Mouse (Mus musculus) common myeloid progenitor, adult 5-6 weeks (primary cell): ENCODE data around the gene Olfr601. TPM values are rescaled to one million over a fixed set of nuclear protein-coding genes. Genes with fewer than 3 reads are reported as not detected.
"Not testable (repeated sequence)": the region's sequence is repeated elsewhere in the genome, so short reads cannot be mapped to it uniquely, and the experiment has no call there.

Experiments
- ATAC-seq: replicated peaks from 2 replicates; pipeline ENCODE4 v1.8.0; 2016; ENCODE audit warnings: low read depth, mild to moderate bottlenecking, moderate TSS enrichment, inconsistent platforms; ENCODE audit not compliant: poor library complexity, severe bottlenecking
- total RNA-seq: library from RNA; stranded (forward); fragments of 200-1000, 187-1606 nt; gene quantifications from 2 replicates; pipeline ENCODE4 v1.2.3, GENCODE M21; 2017

The Olfr601 gene
- total RNA-seq = not detected in 2 replicates

- no peak for ATAC-seq
These were observed at the start of gene Olfr601 for GRCm38 (mm10) chr7:103362555-103362954. Gene Olfr601, minus strand, starts transcription at chr7:103362655.

DNA sequence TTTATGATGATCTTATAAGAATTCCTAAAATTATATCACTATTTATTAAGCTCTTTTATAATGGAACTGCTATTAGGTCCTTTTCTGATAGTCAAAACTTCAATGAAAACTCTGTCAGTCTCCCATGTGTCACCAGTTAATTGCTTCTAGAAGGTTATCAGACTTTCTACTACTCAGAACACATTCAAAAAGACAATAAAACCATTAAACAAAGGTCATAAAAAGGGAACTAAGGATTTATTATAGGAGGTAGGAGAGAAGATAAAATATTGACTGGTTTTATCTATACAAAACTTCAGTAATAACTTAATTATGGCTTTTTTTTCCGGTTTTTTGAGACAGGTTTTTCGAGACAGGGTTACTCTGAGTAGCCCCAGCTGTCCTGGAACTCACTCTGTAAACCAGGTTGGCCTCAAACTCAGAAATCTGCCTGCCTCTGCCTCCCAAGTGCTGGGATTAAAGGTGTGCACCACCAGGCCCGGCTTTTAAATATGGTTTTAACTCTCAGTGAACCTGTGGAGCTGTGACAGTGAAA, 44.1 kb upstream of the Olfr601 start:
- ATAC-seq = not testable (repeated sequence)

DNA sequence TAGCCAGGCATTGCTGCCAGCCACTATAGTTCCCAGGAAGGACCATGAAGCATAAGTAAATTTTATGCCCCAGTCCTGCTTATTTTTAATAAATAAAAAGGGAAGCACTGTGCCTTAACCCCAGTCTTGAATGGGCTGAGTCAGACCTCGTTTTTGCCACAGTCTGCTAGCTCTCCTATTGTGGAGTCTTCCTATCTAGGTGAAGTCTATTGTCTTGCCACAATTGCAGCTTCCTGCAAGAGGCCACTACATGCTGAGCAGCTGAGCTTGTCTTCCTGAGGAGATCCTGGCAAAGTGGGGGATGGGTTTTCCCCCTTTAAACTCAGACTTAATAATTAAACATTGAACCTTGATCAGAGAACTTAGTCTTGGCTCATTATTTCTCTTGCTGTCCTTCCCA, 36.5 kb upstream of the Olfr601 start:
- ATAC-seq = no peak

- ATAC-seq = no peak
These were observed 35.3 kb upstream of the Olfr601 start for GRCm38 (mm10) chr7:103397758-103398157.

DNA sequence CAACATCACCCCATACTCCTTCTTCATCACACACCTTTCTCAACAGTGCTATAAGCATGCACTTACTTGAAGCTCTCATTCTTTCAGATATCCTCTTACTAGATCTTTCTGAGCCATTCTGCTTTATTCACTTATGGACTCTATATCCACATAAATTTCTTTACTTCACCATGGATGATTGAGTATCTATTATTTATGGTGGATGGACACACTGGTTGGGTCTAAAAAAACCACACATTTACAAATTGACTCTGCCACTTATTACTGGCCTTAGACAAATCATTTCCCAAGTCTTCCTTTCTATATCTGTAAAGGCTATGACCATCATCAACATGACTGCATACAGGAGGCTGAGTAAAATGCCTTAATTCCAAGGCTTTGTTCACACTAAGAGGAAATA, 23.6 kb upstream of the Olfr601 start, which contains the start of gene Olfr603:
Gene Olfr603 (minus strand): TSS at position 101 of the 400 bp plus-strand sequence.
- no peak for ATAC-seq

GRCm38 (mm10) chr7:103349569-103349968, 12.9 kb downstream of the Olfr601 start, which contains the start of gene Olfr600:
Gene Olfr600, minus strand, starts transcription at chr7:103349669.
- no peak for ATAC-seq

GRCm38 (mm10) chr7:103335617-103336016, 26.8 kb downstream of the Olfr601 start, which contains the start of gene Olfr599:
Gene Olfr599, plus strand, starts transcription at chr7:103335917.
- ATAC-seq = no peak

GRCm38 (mm10) chr7:103323268-103323667, 39.2 kb downstream of the Olfr601 start, which contains the start of gene Olfr598:
Gene Olfr598, plus strand, starts transcription at chr7:103323568.
- ATAC-seq = no peak

GRCm38 (mm10) chr7:103316015-103316414, 46.4 kb downstream of the Olfr601 start, which contains the start of gene Olfr597:
Gene Olfr597, plus strand, starts transcription at chr7:103316315.
- not testable (repeated sequence) for ATAC-seq

Other genes starting within 250 kb of the Olfr601 start
- gene Olfr586, start 237.0 kb downstream of the Olfr601 start, total RNA-seq = not detected in 2 replicates
- gene Olfr588-ps1, start 221.8 kb downstream of the Olfr601 start, total RNA-seq = not detected in 2 replicates
- gene Olfr589, start 206.3 kb downstream of the Olfr601 start, total RNA-seq = not detected in 2 replicates
- gene Olfr591, start 184.3 kb downstream of the Olfr601 start, total RNA-seq = not detected in 2 replicates
- not detected in 2 replicates for gene Olfr592, start 177.9 kb downstream of the Olfr601 start, total RNA-seq
- not detected in 2 replicates for gene Olfr593, start 150.8 kb downstream of the Olfr601 start, total RNA-seq
- not detected in 2 replicates for gene Olfr594, start 145.7 kb downstream of the Olfr601 start, total RNA-seq
- not detected in 2 replicates for gene Usp17ld, start 110.2 kb downstream of the Olfr601 start, total RNA-seq
- gene Olfr596, start 57.0 kb downstream of the Olfr601 start, total RNA-seq = not detected in 2 replicates
- gene Olfr597, start 46.3 kb downstream of the Olfr601 start, total RNA-seq = not detected in 2 replicates
- gene Olfr598, start 39.1 kb downstream of the Olfr601 start, total RNA-seq = not detected in 2 replicates
- not detected in 2 replicates for gene Olfr599, start 26.7 kb downstream of the Olfr601 start, total RNA-seq
- not detected in 2 replicates for gene Olfr600, start 13.0 kb downstream of the Olfr601 start, total RNA-seq
- not detected in 2 replicates for gene Olfr603, start 23.5 kb upstream of the Olfr601 start, total RNA-seq
- not detected in 2 replicates for gene Usp17lc, start 52.4 kb upstream of the Olfr601 start, total RNA-seq
- not detected in 2 replicates for gene Olfr605, start 82.8 kb upstream of the Olfr601 start, total RNA-seq
- gene Olfr606, start 86.4 kb upstream of the Olfr601 start, total RNA-seq = not detected in 2 replicates
- gene Olfr607, start 101.5 kb upstream of the Olfr601 start, total RNA-seq = not detected in 2 replicates
- gene Olfr608, start 107.2 kb upstream of the Olfr601 start, total RNA-seq = not detected in 2 replicates
- not detected in 2 replicates for gene Olfr609, start 135.4 kb upstream of the Olfr601 start, total RNA-seq
- gene Olfr610, start 149.5 kb upstream of the Olfr601 start, total RNA-seq = not detected in 2 replicates
- gene Olfr611, start 158.2 kb upstream of the Olfr601 start, total RNA-seq = not detected in 2 replicates
- not detected in 2 replicates for gene Olfr612, start 180.1 kb upstream of the Olfr601 start, total RNA-seq
- gene Olfr613, start 185.4 kb upstream of the Olfr601 start, total RNA-seq = not detected in 2 replicates
- gene Olfr615, start 193.4 kb upstream of the Olfr601 start, total RNA-seq = not detected in 2 replicates
- gene Olfr616, start 206.5 kb upstream of the Olfr601 start, total RNA-seq = not detected in 2 replicates
- not detected in 2 replicates for gene Olfr617, start 210.4 kb upstream of the Olfr601 start, total RNA-seq
- gene Olfr618, start 227.4 kb upstream of the Olfr601 start, total RNA-seq = not detected in 2 replicates
- gene Olfr619, start 237.9 kb upstream of the Olfr601 start, total RNA-seq = not detected in 2 replicates
- not detected in 2 replicates for gene Olfr620, start 249.9 kb upstream of the Olfr601 start, total RNA-seq